25 mouse cellular contexts compared by ENCODE assay signal in the genomic region with DNA sequence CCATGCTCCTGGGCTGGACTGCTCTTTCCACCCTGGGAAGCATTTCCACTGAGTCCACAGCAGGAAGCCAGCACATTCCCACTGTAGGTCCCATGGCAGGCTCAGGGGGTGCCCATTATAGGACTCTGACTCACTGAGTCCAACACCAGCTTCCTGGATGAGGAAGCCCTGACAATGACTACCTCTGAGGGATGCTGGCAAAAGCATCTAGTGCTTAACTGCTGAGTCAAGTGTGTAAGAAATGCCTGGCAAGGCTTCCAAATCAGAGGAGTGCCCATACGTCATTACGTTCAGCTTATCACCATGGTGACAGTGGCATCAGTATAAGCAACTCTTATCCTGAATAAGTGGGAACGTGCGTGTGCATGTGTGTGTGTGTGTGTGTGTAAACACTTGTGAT. TPM values are rescaled to one million over a fixed set of nuclear protein-coding genes. Genes with fewer than 3 reads are reported as not detected.
DNase-seq lines count a peak whose midpoint lies in the region; ATAC-seq lines count a peak whose summit lies in the region.
"Had no signal": no experiment of that assay in that cellular context is flagged by ENCODE, and none has a peak within 500 bp of the region (broad histone marks: within the 10 kb centered on the region; RNA-seq: fewer than 3 reads in every experiment).

No protein-coding gene starts in this region.

- no peak for ATAC-seq in heart, embryonic 12.5 days (ENCODE audit: insufficient number of reproducible peaks, low FRiP score)
- ATAC-seq in megakaryocyte-erythroid progenitor cell, adult 5-6 weeks (replicated peaks; ENCODE audit: low FRiP score, low TSS enrichment, poor library complexity, severe bottlenecking) = no peak

- H3K27ac ChIP-seq in heart, embryonic 12.5 days (ENCODE audit: poor library complexity, severe bottlenecking) = no peak overlapping the region
- H3K27ac ChIP-seq: embryonic facial prominence, embryonic 12.5 days; heart, adult 2 months; hindbrain, embryonic 12.5 days; kidney, postnatal 0 days; limb, embryonic 10.5 days; liver, embryonic 15.5 days; lung, embryonic 15.5 days; midbrain, embryonic 12.5 days; neural tube, embryonic 12.5 days; stomach, embryonic 15.5 days had no signal

- H3K36me3 ChIP-seq in heart, embryonic 12.5 days = no peaks in the 10 kb centered on the region
- H3K36me3 ChIP-seq: embryonic facial prominence, embryonic 12.5 days; hindbrain, embryonic 12.5 days; limb, embryonic 10.5 days; liver, embryonic 15.5 days; lung, embryonic 15.5 days; midbrain, embryonic 12.5 days; neural tube, embryonic 12.5 days; stomach, embryonic 15.5 days had no signal

- H3K4me1 ChIP-seq in heart, embryonic 12.5 days (replicated peaks) = no peaks in the 10 kb centered on the region
- H3K4me1 ChIP-seq: embryonic facial prominence, embryonic 12.5 days; hindbrain, embryonic 12.5 days; limb, embryonic 10.5 days; liver, embryonic 15.5 days; lung, embryonic 15.5 days; midbrain, embryonic 12.5 days; neural tube, embryonic 12.5 days; stomach, embryonic 15.5 days had no signal

- WGBS in heart, embryonic 12.5 days = 69% methylated on average over 4 of the region's 4 CpGs

- H3K4me2 ChIP-seq in heart, embryonic 12.5 days = no peak overlapping the region
- H3K4me2 ChIP-seq: embryonic facial prominence, embryonic 12.5 days; hindbrain, embryonic 12.5 days; liver, embryonic 15.5 days; lung, embryonic 15.5 days; midbrain, embryonic 12.5 days; neural tube, embryonic 12.5 days; stomach, embryonic 15.5 days had no signal

- H3K4me3 ChIP-seq in heart, embryonic 12.5 days = no peak overlapping the region
- H3K4me3 ChIP-seq: embryonic facial prominence, embryonic 12.5 days; erythroblast, embryonic 14.5 days; heart, adult 2 months; hindbrain, embryonic 12.5 days; limb, embryonic 10.5 days; liver, embryonic 15.5 days; lung, embryonic 15.5 days; midbrain, embryonic 12.5 days; neural tube, embryonic 12.5 days; stomach, embryonic 15.5 days had no signal

- DNase-seq in heart, adult 11 months = peak; percentile 41
- DNase-seq in right cerebral cortex, adult 18-20 months = peak; percentile 9
- no peak for DNase-seq in right cerebral cortex, postnatal 14 days
- DNase-seq in brain, adult 2 months (ENCODE audit: low read depth, low spot score) = peak; percentile 87
- no peak for DNase-seq in adipocyte (ENCODE audit: low spot score)
- DNase-seq: cerebellum, adult 18-20 months; cerebellum, postnatal 14 days; gastrocnemius, postnatal 25 days; heart, adult 2 months; kidney, adult 18-20 months; liver; thymus, postnatal 36 days had no signal

- H3K9me3 ChIP-seq in heart, embryonic 12.5 days (replicated peaks) = 0 out of 2 replicates have a peak, but pooled peaks cover 2% of the 10 kb centered on the region
- H3K9me3 ChIP-seq: embryonic facial prominence, embryonic 12.5 days; hindbrain, embryonic 12.5 days; limb, embryonic 10.5 days; liver, embryonic 15.5 days; lung, embryonic 15.5 days; midbrain, embryonic 12.5 days; neural tube, embryonic 12.5 days; stomach, embryonic 15.5 days had no signal

- no peak overlapping the region for H3K9ac ChIP-seq in heart, embryonic 12.5 days
- H3K9ac ChIP-seq: embryonic facial prominence, embryonic 12.5 days; hindbrain, embryonic 12.5 days; liver, embryonic 15.5 days; lung, embryonic 15.5 days; midbrain, embryonic 12.5 days; neural tube, embryonic 12.5 days; stomach, embryonic 15.5 days had no signal

- H3K27me3 ChIP-seq in heart, embryonic 12.5 days (replicated peaks) = no peaks in the 10 kb centered on the region
- H3K27me3 ChIP-seq: embryonic facial prominence, embryonic 12.5 days; hindbrain, embryonic 12.5 days; liver, embryonic 15.5 days; lung, embryonic 15.5 days; midbrain, embryonic 12.5 days; neural tube, embryonic 12.5 days; stomach, embryonic 15.5 days had no signal

RNA-seq across cellular contexts. Expression of a gene that starts 30.9 kb away (rescaled TPM):
- polyA plus RNA-seq in heart, embryonic 12.5 days (2016; fragmentation: Nextera tagmentation; extraction: Ambion mirVana) = 0.23 TPM in 1 of 2 replicates, not detected in the other
- 0.76 TPM in 1 of 2 replicates, not detected in the other for total RNA-seq in megakaryocyte-erythroid progenitor cell, adult 5-6 weeks (2014; fragmentation: Nextera tagmentation)
- not detected in 2 replicates for total RNA-seq in megakaryocyte-erythroid progenitor cell, adult 5-6 weeks (2017)
- total RNA-seq: gastrocnemius, postnatal 25 days; heart, adult 2 months; heart, postnatal 25 days had no signal
- polyA plus RNA-seq: erythroblast, embryonic 14.5 days had no signal

Comparison
In these comparisons a context has a peak if more than half of its experiments do, and no peak if none do; other contexts are left out.
1. DNase-seq: peak in heart, adult 11 months (single experiment), right cerebral cortex, adult 18-20 months (single experiment) and brain, adult 2 months (single experiment); none in right cerebral cortex, postnatal 14 days (single experiment) and adipocyte (single experiment).